Mouse (Mus musculus) heart, postnatal 25 days (tissue): ENCODE measurements around the gene Mmrn2. TPM values are rescaled to one million over a fixed set of nuclear protein-coding genes. Genes with fewer than 3 reads are reported as not detected.

Experiments used
- DNase-seq: peaks from one replicate; pipeline ENCODE4 v3.0.0; 2022; ENCODE audit warnings: low spot score
- intact Hi-C: fragments of 180-260 bp; cut with DNase I; formaldehyde crosslinking; loops from one replicate; pipeline ENCODE4 v1.15.1; 2025
- total RNA-seq, 2 experiments: library from RNA; stranded (reverse); gene quantifications; 2 replicates each; pipeline ENCODE4 v1.2.3; 2021

The Mmrn2 gene
- 10 to 100 TPM; 38.6 to 43.2 TPM for total RNA-seq

DNA sequence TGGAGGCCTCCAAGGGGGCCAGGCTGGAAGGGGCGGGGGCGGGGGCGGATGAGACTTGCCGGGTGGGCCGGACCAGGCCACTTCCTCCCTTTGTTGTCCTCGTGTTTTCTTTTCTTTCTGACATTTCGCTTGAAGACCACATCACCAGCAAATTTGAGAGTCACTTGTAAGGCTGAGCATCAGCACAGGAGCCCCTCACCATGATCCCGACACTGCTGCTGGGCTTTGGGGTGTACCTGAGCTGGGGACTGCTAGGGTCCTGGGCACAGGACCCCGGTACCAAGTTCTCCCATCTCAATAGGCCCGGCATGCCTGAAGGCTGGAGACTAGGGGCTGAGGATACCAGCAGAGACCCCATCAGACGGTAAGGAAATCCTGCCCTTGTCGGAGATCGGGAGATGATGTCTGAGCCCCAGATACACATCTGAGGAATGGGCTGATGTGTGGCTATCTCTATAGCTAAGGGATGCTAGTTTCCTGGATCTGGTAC is at the start of gene Mmrn2:
TSS of gene Mmrn2 (plus strand) at position 51 of the 490 bp plus-strand sequence.
- intact Hi-C loops, result no loop called here
- no peak for DNase-seq

DNA sequence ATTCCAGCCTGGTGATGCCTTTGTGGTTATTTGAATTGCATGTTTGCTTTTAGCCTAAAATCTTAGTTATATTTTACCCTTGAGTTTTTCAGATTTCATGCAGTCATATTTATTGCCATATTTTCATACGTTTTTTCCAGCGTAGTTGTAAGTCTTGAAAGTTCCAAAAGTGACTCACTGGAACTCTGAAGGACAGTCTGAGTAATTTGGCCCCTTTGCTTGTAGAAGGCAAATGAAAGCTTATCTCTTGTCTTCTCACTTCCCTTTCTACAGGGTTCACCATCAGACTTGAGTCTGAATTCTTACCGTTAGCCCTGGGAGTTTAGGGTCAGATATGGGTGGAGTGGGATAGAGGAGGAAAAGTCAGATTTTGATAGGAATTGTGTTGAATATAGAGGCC is 48.7 kb upstream of the Mmrn2 start:
- no peak for DNase-seq
- intact Hi-C loops, result no loop called here

DNA sequence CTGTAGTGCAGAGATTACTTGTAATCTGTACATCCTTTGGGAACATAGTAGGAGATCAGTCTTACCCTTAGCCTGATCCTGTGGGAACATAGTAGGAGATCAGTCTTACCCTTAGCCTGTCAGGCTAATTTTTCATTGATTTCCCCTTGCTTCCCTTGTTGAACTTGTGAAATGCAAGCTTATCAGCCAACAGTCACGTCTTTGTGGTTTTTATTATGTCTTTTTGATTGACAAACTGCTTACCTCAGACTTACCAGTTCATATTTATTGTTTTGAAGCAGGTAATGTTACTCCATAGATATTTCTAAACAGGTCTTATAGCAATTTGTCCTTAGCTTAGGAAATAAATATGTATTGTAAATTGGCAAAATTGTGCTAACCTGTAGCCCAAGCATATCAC is 47.6 kb upstream of the Mmrn2 start:
- no peak for DNase-seq
- intact Hi-C loops, result no loop called here

DNA sequence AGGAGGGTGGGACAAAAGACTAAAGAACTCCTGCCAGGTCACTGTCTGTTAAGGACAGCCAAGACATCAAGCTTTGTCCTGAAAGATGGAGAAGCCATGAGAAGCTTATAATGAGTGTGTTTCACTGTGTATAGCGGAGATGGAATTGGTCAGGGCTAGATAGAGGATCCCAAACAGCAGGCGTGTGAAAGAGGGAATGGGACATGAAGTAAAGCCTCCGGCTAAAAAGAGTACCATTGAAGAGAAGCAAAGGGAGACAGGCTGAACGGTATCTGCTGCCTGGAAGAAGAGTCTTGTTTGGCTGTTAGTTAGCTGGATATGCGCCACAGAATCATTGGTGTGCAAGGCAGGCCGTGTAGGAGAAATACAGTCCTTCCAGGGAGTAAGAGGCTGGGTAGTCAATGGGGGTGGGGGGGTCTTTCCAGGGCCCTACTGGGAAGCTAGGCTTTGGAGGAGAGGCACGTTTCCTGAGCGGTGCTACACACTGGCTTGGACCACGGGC is 44.6 kb upstream of the Mmrn2 start:
- no peak for DNase-seq
- intact Hi-C loops, result no loop called here

DNA sequence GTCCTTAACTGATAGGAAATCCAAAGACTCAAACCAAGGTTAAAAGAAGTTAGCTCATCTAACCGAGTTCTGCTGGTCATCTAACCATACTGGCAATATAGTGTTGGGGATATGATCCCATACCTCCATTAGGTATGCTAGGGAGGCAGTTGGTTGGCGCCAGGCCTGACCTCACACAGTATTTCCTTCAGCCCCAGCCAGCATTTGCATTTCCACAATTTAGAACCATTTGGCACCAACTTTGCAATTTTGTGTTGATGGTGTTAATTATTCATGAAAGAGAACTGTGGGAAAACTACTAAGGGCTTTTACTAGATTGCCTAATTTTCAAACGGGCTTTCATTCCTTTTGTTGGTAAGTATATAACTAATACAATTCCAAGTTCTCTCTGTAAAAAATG is 43.4 kb upstream of the Mmrn2 start:
- intact Hi-C loops, result no loop called here

DNA sequence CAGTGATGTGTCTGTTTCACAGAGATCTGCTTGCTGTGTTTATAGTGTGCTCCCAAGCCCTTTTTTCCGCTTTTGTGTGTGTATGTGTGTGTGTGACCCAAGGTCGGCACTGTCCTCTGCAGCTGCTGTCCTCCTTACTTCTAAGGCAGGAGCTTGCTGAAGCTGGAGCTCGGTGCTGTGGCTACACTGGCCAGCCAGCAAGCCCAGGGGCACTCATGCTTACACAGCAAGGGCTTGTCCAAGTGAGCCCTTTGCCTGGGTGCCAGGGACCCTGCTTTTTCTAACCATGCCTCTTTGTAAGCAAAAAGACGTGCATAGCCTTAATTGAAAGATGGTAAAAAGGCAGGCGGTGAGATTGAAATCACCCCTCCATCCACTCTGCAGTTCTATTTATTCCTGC is 42.8 kb upstream of the Mmrn2 start:
- intact Hi-C loops, result no loop called here
- DNase-seq, result no peak

More for the DNA sequence above, 43.4 kb upstream of the Mmrn2 start:
- DNase-seq, result no peak

DNA sequence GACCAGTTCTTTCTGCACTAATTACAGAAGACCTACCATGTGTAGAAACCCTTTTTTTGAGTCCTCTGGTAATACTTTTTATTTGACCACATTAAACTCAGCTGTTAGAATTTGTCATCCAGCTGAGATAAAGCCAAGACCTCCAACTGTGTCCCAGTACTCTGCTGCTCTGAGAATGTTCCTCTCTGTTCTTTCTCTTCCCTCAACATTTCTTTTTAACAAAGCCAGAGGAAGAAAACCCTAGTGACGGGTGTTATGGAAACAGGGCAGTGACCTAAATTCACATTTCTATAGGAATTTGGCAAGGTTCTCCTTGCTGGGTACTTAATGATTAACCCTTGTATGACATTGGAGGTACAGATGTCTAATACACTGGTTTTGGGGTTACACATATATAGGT is 35.8 kb upstream of the Mmrn2 start:
- no peak for DNase-seq
- intact Hi-C loops, result no loop called here

DNA sequence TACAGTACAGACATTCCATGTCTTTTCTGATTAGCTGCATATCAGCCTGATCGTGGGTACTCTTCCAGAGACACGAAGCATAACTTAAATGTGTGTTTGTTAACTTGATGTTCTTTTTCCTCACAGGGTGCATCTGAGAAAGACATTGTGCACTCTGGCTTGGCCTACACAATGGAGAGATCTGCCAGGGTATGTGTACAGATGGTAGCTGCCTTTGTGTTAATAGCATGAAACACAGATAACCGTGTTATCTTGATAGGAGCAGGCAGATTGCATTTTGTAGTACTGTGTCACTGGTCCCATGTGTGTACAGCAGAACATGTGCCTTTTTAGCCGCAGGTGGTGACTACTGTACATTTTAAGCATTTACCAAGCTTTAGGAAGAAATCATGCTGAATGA is 33.3 kb upstream of the Mmrn2 start:
- DNase-seq, result no peak
- intact Hi-C loops, result no loop called here

DNA sequence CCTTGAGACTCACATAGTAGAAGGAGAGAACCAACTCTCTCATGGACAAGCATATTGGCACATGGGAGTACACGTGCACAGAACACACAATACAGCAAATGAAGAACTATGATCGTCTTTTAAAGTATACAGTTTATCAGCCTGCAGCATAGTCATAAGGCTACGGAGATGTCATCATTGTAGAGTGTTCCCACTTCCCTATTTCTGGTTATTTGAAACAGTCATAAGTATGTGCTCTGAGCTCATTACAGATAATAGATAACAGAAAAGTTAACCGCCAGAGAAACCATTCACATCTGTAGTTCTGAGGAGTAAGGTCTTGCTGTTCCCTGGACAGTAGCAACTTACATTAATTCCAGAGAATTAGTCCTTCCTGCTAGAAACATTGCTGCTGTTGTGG is 32.2 kb upstream of the Mmrn2 start:
- DNase-seq, result no peak
- intact Hi-C loops, result no loop called here

DNA sequence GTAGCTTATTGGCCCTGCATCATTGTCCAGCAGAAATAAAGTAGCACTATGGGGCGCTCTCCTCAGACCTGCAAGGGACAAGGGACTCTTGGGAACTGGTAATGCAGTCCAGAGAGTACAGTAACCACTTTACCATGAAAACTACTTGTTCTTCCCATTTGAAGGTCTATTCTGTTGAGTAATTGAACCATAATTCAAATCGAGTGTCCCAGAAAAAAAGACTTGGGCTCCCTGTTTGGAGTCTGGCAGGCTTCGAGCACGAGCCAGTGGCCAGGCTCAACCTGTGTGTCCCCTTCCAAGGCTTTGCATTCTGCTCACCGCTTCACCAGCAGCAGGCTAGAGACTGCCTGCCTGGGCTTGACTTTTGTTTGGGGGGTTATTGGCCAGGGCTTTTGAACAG is 30.9 kb upstream of the Mmrn2 start:
- no peak for DNase-seq
- intact Hi-C loops, result no loop called here

DNA sequence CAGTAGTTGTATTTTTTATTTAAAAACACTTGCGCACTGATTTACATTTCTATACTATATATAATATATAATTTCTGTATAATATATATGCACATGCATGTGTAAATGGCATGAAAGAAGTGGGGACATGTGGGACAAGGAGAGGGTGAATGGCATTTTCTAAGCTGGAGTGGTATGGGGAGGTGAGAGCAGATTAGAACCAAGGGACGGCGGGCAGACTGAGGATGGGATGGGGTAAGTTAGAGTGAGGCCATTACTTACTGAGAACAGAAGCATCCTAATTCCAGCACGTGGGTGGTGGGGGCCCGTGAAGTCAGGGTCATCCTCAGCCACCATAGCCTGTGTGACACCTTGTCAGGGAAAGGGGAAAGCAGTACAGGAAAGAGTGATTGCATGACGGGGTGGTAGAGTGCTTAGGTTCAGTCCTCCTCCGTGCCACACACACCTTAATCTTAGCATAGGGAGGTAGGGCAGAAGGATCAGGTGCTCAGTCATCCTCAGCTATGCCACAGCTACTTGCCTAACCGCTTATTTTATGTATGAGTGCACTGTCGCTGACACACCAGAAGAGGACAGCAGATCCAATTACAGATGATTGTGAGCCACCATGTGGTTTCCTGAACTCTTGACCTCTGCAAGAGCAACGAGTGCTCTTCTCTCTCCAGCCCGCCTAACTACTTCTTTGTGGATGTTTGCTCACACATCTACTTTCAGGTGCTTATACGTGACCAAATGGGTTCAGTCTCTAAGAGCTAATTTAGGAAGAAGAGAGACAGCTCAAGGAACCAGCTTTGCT is 29.3 kb upstream of the Mmrn2 start:
- intact Hi-C loops, result no loop called here
- DNase-seq, result no peak

DNA sequence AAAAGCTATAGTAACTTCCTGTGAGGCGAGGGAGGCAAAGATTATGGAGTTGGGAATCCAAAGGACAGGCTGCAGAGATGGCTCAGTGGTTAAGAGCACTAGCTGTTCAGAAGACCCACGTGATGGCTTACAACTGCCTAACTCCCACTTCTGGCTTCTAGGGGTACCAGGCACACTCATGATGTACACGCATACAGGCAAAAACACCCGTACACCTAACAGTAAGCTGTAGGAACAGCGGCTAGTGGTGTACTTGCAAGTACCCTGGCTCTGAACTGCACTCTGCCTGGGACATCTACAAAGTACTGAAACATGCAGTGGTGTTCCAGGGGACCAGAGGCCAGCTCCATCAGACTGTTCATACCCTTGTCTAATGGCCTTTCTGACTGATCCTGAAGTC is 28.2 kb upstream of the Mmrn2 start:
- no peak for DNase-seq
- intact Hi-C loops, result no loop called here

DNA sequence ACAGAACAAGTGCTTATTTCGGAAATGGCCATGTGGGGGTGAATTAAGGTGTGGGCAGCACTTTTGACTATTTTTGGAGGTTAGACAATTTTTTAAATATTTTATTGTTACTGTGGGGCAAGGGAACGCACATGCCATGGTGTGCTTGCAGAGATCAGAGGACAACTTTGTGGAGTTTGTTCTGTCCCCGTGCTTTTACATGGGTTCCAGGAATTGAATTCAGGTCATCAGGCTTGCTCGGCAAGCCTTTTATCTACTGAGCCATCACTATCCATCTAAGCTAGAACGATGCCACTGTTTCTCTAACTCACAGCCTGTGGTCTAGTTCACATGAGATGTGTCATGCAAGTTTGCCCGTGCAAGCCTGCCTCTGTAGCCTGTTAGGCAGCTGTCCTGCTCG is 27.0 kb upstream of the Mmrn2 start:
- no peak for DNase-seq
- intact Hi-C loops, result no loop called here

DNA sequence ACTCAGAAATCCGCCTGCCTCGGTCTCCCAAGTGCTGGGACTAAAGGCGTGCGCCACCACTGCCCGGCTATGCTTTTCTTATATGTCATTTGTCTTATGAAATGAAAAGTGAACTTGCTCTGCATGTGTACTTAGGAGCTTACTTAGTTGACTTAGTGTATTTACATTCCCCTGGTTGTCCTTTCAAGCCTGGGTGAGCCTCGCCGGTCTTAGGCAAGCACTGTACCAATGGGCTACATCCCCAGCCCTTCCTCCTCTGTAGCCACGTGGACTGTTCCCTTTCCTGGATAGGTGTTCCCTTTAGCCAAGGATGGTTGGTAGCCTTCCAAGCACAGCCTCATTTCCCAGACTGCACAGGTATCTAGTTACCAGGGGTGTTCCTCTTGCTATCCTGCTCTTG is 26.3 kb upstream of the Mmrn2 start:
- DNase-seq, result no peak
- intact Hi-C loops, result no loop called here

DNA sequence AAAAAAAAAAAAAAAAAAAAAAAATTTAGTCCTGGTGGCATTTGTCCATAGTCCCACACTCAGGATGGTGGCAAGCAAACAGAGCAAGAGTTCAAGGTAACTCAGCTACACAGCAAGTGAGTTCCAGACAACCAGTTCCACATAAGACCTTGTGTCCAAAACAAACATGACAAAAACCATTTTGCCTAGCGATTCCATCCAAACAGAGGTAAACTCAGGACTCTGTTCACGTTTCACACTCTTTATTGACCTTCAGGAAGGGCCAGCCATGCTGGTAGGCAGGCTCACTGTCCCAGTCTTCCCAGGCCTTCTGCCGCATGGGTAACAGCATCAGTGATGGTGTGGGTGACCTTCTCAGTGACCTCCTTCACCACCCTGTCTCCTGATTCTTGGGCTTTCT is 23.6 kb upstream of the Mmrn2 start:
- intact Hi-C loops, result no loop called here
- no peak for DNase-seq

DNA sequence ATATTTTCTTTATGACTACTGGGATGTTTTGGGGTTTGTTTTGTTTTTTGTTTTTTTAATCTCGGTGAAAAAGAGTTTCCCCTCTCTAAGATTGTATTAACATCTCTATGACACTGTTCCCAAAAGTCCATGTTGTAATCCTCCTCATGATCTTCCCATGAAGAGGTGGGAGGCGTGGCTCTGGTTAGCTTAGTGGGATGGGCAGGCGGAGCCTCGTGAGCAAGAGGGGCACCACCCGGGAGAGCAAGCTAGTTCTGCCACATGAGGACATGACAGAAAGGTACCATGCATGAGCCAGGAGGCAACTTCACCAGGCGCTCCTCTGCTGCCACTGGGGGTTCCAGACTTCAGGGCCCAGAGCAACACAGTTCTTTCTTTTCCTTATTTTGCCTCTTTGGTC is 22.7 kb upstream of the Mmrn2 start:
- DNase-seq, result no peak
- intact Hi-C loops, result no loop called here

DNA sequence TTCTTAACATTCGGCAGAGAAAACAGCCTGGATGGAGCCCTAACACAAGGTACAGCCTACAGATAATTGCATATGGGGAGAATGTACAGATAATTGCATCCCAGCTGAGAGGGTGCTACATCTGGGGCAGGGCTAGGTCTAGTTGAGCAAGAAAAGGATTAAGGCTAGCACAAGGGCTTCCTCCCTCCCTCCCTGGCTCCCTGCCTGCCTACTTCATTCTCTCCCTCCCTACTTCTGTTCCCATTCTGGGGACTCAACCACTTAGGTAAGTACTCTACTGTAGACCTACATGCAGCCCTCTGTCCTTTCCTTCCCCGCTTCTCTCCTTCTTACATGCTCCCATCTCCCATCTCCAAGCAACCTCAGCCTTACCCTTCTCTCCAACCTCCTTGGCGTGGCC is 21.9 kb upstream of the Mmrn2 start:
- intact Hi-C loops, result no loop called here
- DNase-seq, result no peak

DNA sequence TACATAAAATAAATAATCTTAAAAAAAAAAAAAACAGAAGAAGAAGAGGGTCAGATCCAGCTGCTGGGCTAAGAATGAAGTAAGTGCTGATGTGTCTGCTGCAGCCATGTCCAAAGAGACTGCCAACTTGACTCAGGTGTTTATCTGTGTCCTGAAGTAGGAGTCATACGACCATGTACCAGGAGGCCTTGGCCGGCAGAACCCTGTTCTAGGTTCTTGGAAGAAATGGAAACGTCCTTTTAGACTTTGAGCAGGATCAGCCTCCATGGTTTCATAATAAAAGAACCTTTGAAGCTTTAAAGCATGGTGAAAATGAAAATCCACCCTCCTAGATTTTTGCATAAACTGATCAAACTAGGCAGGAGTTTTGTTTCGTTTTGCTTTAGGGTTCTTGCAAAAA is 20.8 kb upstream of the Mmrn2 start:
- intact Hi-C loops, result no loop called here
- DNase-seq, result no peak

DNA sequence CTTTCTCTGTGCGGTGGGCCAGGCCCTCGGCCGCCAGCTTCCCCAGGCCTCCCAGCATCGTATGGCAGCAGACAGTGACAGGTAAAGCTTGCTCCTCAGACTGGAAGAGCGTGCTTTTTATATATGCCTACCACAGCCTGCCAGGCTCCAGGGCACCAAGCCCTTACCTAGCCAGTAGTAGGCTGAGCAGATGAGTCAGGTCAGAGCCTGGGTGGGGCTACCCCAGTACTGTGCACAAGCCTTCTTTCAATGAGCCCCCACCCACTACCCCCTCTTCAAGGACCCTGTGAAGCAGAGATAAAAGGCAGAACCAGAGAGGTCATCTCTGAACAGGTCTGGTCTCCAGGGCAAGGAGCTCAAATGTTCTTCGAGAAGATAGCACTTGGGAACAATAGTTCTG is 20.0 kb upstream of the Mmrn2 start, which contains the start of gene Fam25c:
TSS of gene Fam25c (minus strand) at position 133 of the 400 bp plus-strand sequence.
- intact Hi-C loops, result no loop called here
- DNase-seq, result no peak

DNA sequence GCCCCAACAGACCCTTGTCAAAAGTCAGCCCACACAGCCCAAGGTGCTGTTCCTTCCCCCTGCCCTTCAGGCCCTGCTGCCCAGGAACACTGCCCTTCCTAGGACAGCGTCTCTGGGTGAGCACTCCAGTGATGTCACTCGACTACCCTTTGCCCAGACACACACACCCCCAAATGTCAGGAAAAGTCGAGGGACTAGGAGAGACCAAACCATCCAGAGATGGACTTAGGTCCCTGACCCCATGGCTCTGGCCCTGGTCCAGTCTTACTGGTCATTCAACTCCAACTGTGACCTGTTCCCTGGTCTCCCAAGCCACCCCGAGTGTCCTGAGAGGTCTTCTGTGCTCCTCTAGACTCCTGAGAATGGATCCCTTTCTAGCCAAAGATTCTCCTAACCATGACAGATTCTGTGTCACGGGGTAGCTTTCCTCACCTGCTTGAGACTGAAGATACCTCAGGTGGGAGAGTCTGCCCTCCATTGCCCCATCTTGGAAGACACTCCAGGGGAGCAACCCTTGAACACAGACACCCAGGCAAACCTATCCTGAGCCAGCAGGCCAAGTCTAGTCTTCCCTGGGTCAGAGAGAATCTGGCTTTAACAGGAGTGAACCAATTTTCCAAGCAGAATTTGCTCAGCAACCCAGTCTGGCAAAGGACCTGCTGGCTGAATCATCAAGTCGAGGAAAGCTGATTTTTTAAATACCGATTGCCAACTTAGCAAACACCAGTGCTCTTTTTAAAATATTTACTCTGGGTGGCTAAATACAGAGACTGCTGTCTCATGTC is 17.4 kb upstream of the Mmrn2 start:
- no peak for DNase-seq
- intact Hi-C loops, result no loop called here

DNA sequence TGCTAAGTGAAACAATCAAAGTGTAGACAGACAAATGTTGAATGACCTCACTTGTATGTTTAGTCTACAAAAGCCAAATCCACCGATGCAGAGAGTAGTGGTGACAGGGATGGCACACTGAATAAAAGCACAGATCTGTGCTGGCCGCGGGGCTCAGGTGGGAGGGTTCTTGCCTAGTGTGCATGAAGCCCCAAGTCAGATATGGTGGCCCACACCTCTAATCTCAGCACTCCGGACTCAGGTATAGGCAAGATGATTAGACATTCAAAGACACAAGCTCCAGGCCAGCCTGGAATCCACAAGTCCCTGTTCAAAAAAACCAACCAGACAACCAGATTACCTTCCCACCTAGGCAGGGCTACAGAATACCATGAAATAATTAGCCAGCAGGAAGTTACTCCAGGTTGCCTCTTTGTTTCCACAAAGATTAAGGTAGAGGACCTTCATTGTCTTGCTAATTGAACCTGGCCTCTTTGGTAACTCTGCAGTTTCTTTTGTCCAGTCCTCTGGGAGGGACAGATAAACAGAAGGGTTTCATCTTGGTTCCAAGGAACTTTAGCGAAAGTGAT is 15.5 kb upstream of the Mmrn2 start:
- no peak for DNase-seq
- intact Hi-C loops, result loop anchor here (5.0 kb wide), 1 partner anchor 47 kb away; the partner anchor contains the start of genes Glud1 and Shld2
